Mouse (Mus musculus) left cerebral cortex, postnatal 25 days (tissue): ENCODE measurements around the gene Wnk4. TPM values are rescaled to one million over a fixed set of nuclear protein-coding genes. Genes with fewer than 3 reads are reported as not detected.
"Not testable (repeated sequence)": the region's sequence is repeated elsewhere in the genome, so short reads cannot be mapped to it uniquely, and the experiment has no call there.

ENCODE experiments used
- DNase-seq, 2 experiments: peaks; one replicate each; pipeline ENCODE4 v3.0.0; 2022; ENCODE audit warnings: low spot score in 2 of 2, mixed read lengths in 1 of 2
- intact Hi-C: fragments of 180-260 bp; cut with DNase I; formaldehyde crosslinking; loops from one replicate; pipeline ENCODE4 v1.15.1; 2025
- total RNA-seq, 2 experiments: library from RNA; stranded (reverse); gene quantifications; 2 replicates each; pipeline ENCODE4 v1.2.3; 2021

The Wnk4 gene
- total RNA-seq, 2 experiments from 2014 or later = 2.2 to 7.9 TPM

DNA sequence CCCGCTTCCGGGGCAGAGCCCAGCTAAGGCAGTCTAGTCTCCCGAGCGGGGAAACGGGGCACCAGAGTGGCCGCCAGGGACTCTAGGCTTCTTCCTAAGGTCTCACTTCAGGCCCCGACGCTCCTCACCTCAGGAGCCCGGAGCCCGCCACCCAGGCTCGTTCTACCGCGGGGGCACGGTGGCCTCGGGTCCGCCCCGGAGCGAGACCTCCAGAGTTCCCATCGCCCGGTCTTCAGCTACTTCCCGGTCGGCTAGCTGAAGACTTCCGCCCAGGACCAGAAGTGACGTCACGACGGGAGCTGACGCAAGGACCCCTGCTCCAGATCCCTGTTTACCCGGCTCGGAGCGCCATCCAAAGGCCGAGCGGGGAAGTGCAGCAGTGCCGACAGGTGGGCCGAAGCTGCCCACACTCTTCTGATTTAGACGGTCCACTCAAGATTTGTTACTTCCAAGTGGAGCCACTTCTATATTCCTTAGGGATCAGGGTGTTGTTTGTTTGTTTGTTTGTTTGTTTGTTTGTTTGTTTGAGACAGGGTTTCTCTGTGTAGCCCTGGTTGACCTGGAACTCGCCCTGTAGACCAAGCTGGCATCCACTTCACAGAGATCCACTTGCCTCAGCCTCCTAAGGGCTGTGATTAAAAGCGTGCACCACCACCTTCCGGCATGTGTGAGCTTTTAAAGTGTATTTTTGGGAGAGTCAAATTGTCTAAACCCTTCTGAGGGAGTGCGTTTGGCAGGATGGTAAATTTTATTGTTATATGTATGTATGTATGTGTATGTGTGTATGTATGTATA is 41.8 kb downstream of the Wnk4 start, which contains the start of gene Becn1:
Gene Becn1, minus strand, starts transcription at position 283 of the 795 bp plus-strand sequence.
- DNase-seq = peak; percentile 97
- intact Hi-C loops = loop anchor here (2.0 kb wide), 1 partner anchor 89 kb away; no protein-coding TSS in a partner anchor

DNA sequence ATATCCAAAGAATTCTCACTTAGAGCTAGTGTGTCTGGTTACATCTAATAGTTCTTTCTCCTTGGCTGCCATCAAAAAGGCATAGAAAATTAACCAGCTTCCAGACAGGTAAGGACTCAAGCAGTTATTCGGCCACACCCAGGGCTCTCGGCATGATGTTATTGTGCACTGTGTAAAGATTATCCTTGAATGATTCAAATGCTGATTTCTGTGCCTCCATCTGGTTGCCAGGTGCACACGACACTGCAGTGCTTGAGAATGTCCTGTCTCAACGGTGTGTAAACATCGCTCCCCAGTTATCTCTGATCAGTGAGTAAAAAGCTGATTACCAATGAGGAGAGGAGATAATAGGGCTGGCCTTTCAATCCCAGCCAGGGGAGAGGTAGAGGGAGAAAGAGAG is 47.4 kb downstream of the Wnk4 start:
- intact Hi-C loops = no loop called here
- no peak for DNase-seq

DNA sequence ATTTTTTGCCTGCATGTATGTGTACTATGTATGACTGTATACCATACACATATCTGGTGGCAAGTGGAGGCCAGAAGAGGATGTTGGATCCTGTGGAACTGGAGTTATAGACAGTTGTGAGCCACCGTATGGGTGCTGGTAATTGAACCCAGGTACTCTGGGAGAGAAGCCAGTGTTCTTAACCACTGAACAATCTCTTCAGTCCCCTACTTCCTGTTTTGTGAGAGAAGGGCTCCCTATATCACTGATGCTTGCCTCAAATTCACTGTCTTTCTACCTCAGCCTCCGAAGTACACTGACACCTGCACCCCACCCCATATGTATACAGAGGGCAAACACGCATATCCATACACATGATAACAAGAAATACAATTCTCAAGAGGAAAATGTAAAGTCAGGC is 50.7 kb downstream of the Wnk4 start:
- no peak for DNase-seq
- intact Hi-C loops = no loop called here

DNA sequence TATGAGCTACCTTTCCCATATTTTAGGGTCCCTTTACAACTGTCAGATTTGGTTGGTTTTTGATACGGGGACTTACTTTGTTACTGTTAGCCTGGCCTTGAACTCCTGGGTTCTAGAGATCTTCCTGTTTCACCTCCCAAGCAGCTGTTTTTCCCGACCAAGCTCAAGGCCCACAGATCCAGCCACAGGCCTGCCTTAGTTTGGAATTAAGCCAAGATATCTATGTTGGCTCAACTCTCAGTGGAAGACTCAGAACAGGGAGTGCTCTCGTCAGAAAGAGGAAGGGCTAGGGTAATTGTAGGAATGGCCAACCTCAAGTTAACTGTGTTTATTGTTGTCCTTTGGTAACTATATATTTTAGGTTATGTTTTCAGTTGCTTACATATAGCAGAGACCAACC is 51.8 kb downstream of the Wnk4 start:
- intact Hi-C loops = no loop called here
- no peak for DNase-seq

DNA sequence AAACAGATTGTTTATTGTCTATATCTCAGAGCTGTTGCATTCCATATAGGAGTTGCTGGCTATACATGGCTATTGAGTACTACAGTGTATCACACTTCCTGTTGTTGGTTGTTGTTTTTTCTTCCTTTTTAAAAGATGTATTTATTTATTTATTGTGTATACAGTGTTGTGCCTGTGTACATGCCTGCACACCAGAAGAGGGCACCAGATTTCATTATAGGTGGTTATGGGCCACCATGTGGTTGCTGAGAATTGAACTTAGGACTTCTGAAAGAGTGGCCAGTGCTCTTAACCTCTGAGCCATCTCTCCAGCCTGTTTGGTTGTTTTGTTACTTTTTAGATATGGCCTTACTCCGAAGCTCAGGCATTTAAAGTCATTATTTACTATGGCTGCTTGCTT is 54.2 kb downstream of the Wnk4 start:
- DNase-seq = no peak
- intact Hi-C loops = no loop called here

DNA sequence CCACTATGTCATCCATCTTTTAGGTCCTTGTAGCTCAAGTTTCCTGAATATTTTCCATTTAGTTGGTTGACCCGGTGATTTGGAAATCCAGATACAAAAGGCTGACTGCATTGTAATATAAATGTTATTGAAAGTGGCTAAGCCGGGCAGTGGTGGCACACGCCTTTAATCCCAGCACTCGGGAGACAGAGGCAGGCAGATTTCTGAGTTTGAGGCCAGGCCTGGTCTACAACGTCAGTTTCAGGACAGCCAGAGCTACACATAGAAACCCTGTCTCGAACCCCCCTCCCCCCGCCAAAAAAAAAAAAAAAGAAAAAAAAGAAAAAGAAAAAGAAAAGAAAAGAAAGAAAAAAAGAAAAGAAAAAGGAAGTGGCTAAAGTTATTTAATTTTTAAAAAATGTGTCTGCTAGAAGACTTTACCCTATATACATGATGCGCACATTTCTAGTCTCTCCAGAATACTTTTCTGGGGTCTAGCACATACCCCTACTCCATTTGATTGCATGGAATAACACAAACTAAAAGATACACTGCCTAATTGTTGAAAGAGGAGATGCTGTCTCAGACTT is 54.8 kb downstream of the Wnk4 start:
- intact Hi-C loops = no loop called here
- no peak for DNase-seq

DNA sequence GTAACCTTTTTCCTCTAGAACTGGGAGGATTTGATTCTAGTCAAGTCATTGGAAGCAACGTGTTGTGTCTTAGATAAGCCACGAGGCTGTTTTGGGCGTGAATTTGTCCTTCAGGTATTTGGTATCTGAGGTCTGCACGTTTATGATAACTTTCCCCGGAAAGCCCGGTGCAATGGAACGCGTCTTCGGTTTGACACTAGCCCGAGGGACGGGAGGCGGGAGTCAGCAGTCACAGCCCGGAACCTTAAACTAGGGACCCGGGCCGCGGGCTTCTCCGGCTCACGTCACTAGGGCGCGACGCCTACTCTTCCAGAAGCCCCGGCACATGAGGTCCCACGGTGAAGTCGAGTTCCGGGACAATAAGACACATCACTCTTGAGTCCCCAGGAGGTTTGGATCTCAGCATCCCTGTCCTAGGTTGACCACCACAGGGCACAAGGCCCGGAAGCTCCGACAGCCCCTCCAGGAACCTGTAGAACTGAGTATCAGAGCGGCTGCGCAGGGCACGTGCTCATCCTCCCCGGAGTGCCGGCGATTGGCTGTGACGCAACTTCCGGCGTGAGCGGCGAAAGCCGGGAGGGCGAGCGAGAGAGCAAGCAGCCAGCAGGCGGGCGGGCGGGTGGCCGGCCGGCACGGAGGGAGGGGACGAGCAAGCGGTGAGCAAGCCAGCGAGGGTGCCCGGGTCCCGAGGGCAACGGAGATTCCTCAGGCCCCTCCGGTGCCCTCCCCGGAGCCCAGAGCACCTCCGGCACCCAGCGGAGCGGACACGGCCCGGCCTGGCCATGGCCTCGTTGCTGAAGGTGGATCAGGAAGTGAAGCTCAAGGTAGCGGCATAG is 55.5 kb downstream of the Wnk4 start, which contains the start of gene Psme3:
Gene Psme3, plus strand, starts transcription at position 549 of the 836 bp plus-strand sequence.
- DNase-seq = peak; percentile 96 to 98
- intact Hi-C loops = loop anchor here (1.0 kb wide), 1 partner anchor 126 kb away; the partner anchor contains the start of gene Rpl27

DNA sequence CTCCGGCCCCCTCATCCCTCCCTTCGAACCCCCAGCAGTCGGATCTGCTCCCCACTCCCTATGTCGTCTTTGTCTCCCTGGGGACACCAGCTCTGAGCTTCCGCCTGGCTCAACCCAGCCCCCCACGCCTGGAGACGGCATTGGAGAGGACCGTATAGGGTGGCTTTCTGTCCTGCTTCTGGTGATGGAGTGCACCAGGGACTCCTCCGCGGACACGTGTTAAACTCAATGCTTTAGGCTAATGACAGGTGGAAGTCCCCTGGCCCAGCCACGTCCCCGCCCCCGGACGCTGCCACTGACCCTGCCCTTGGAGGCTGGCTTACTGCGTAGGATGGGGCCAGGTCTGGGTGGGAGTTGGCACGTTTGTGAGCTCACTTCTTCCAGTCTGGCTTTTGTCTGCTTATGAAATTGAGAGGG is 56.1 kb downstream of the Wnk4 start:
- DNase-seq = peak in 1 of 2 experiments; percentile 12
- intact Hi-C loops = loop anchor here (1.0 kb wide), 1 partner anchor 126 kb away; the partner anchor contains the start of gene Rpl27

DNA sequence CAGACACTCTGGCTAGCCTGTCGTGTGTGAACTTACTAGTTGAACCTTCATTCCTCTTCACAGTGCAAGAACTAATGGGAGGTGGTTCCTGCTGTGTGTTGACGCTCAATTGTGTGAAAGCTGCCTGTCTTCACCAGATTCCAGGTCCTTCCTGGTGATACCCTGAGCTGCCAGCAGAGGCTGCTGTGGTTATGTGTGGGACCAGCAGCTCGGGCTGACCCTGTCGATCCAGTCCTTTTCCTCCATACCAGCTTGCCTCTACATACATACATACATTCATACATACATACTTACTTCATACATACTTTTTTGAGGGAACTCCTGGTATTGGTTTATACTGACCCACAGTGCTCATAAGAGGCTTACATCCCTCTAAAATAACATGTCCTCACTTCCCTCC is 63.2 kb downstream of the Wnk4 start:
- DNase-seq = peak; percentile 70 to 75
- intact Hi-C loops = loop anchor here (1.0 kb wide), 1 partner anchor 72 kb away; no protein-coding TSS in a partner anchor

DNA sequence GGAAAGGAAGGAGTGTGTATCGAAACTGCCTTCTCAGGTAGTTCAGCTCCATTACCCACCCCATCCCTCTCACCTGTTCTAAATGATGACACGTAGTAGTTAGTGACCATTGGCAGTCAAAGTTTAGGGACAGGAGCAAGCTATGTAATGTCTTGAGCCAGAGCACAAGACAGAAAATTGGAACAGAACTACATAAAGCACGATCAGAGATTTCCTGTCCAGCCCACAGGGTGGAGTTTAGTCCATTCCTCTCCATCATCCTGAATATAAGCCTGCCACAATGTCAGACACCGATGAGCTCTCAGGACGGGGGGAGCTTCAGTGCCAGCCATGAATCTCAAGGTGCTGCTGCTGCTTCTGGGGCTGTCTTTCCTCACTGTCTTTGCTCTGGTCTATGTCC is 64.4 kb downstream of the Wnk4 start, which contains the start of gene Aoc2:
Gene Aoc2, plus strand, starts transcription at position 301 of the 400 bp plus-strand sequence.
- intact Hi-C loops = no loop called here
- no peak for DNase-seq

DNA sequence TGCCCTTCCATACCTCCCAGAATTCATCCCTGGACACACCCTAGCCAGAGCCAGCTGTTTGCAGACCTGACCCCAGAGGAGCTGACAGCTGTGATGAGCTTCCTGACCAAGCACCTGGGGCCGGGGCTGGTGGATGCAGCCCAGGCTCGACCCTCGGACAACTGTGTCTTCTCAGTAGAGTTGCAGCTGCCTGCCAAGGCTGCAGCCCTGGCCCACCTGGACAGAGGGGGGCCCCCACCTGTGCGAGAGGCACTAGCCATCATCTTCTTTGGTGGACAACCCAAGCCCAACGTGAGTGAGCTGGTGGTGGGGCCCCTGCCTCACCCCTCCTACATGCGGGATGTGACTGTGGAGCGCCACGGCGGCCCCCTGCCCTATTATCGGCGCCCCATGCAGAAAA is 64.8 kb downstream of the Wnk4 start:
- DNase-seq, intact Hi-C loops: not testable (repeated sequence)

DNA sequence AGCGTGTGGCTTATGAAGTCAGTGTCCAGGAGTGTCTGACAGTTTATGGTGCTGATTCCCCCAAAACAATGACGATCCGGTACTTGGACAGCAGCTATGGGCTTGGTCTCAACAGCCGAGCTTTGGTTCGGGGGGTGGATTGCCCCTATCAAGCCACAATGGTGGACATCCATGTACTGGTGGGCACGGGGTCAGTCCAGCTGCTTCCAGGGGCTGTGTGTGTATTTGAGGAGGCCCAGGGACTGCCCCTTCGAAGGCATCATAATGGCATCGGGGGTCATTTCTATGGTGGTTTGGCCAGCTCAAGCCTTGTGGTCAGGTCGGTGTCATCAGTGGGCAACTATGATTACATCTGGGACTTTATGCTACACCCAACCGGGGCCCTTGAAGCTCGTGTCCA is 65.8 kb downstream of the Wnk4 start:
- intact Hi-C loops = no loop called here
- DNase-seq = no peak

Other genes starting within 250 kb of the Wnk4 start
- gene Naglu, start 190.6 kb upstream of the Wnk4 start, total RNA-seq = 1 to 10 TPM; 7.6 to 8.3 TPM
- gene Hsd17b1, start 182.2 kb upstream of the Wnk4 start, total RNA-seq = 1 to 10 TPM; 1.2 to 1.4 TPM
- 10 to 100 TPM; 26.0 to 28.5 TPM for gene Coasy, start 178.0 kb upstream of the Wnk4 start, total RNA-seq
- gene Mlx, start 173.3 kb upstream of the Wnk4 start, total RNA-seq = 10 to 100 TPM; 47.1 to 53.0 TPM
- gene Psmc3ip, start 165.1 kb upstream of the Wnk4 start, total RNA-seq = 1 to 10 TPM; 3.6 to 3.9 TPM
- gene Retreg3, start 140.7 kb upstream of the Wnk4 start, total RNA-seq = 10 to 100 TPM; 56.2 to 56.7 TPM
- 10 to 100 TPM; 44.9 to 46.6 TPM for gene Tubg1, start 140.6 kb upstream of the Wnk4 start, total RNA-seq
- gene Tubg2, start 104.7 kb upstream of the Wnk4 start, total RNA-seq = 10 to 100 TPM; 47.5 to 48.6 TPM
- gene Cntnap1, start 90.0 kb upstream of the Wnk4 start, total RNA-seq = 100 to 1,000 TPM; 153 to 170 TPM
- gene Plekhh3, start 89.2 kb upstream of the Wnk4 start, total RNA-seq = 10 to 100 TPM in 1 of 2 experiments, 1 to 10 TPM in 1; 8.8 to 11.5 TPM
- gene Ccr10, start 85.1 kb upstream of the Wnk4 start, total RNA-seq = under 1 TPM; 0.18 to 0.28 TPM
- gene Ezh1, start 34.1 kb upstream of the Wnk4 start, total RNA-seq = 10 to 100 TPM; 42.8 to 48.5 TPM
- gene Ramp2, start 14.5 kb upstream of the Wnk4 start, total RNA-seq = 10 to 100 TPM; 39.9 to 44.5 TPM
- gene Vps25, start 6.9 kb upstream of the Wnk4 start, total RNA-seq = 10 to 100 TPM; 62.4 to 65.7 TPM
- gene Cntd1, start 18.4 kb downstream of the Wnk4 start, total RNA-seq = under 1 TPM; 0.21 to 0.27 TPM
- 10 to 100 TPM; 95.3 to 98.8 TPM for gene Coa3, start 18.5 kb downstream of the Wnk4 start, total RNA-seq
- gene Becn1, start 41.7 kb downstream of the Wnk4 start, total RNA-seq = 100 to 1,000 TPM; 213 to 229 TPM
- 100 to 1,000 TPM; 114 to 116 TPM for gene Psme3, start 55.6 kb downstream of the Wnk4 start, total RNA-seq
- 1 to 10 TPM; 4.8 to 7.4 TPM for gene Aoc2, start 64.5 kb downstream of the Wnk4 start, total RNA-seq
- gene Aoc3, start 70.0 kb downstream of the Wnk4 start, total RNA-seq = under 1 TPM; 0.69 to 0.73 TPM
- under 1 TPM in 1 of 2 experiments, not detected in 1; 0.14 TPM for gene G6pc, start 107.0 kb downstream of the Wnk4 start, total RNA-seq
- 10 to 100 TPM; 38.7 to 40.1 TPM for gene Aarsd1, start 157.0 kb downstream of the Wnk4 start, total RNA-seq
- gene Gm27029, start 164.2 kb downstream of the Wnk4 start, total RNA-seq = 1 to 10 TPM; 5.9 to 6.6 TPM
- 10 to 100 TPM; 35.6 to 37.0 TPM for gene Rundc1, start 164.5 kb downstream of the Wnk4 start, total RNA-seq
- 1 to 10 TPM; 4.0 to 6.0 TPM for gene Ptges3l, start 164.8 kb downstream of the Wnk4 start, total RNA-seq
- 10 to 100 TPM; 32.5 to 37.0 TPM for gene Rpl27, start 181.7 kb downstream of the Wnk4 start, total RNA-seq
- gene Ifi35, start 187.8 kb downstream of the Wnk4 start, total RNA-seq = 1 to 10 TPM; 2.0 to 2.4 TPM
- gene Rnd2, start 204.4 kb downstream of the Wnk4 start, total RNA-seq = 100 to 1,000 TPM; 149 to 175 TPM
- 10 to 100 TPM; 36.7 to 39.9 TPM for gene Vat1, start 205.7 kb downstream of the Wnk4 start, total RNA-seq